Mouse (Mus musculus): ENCODE results near the gene Selenoo. TPM values are rescaled to one million over a fixed set of nuclear protein-coding genes. Genes with fewer than 3 reads are reported as not detected.

The Selenoo gene
- polyA plus RNA-seq, 1 experiment from 2014 or later: 12.4 TPM

GRCm38 (mm10) chr15:89063001-89063400 lies 25.9 kb upstream of the Selenoo start:
- no peak overlapping the region for H3K27ac ChIP-seq (ENCODE audit: poor library complexity, severe bottlenecking)
- H3K4me2 ChIP-seq: no peak overlapping the region
- H3K9me3 ChIP-seq (replicated peaks): no peaks in the 10 kb centered on the region
- ATAC-seq (ENCODE audit: insufficient number of reproducible peaks, low FRiP score): no peak
- H3K4me1 ChIP-seq (replicated peaks): peaks cover 19% of the 10 kb centered on the region
- WGBS: 65% methylated on average over 7 of the region's 7 CpGs
- no peak overlapping the region for H3K9ac ChIP-seq
- H3K27me3 ChIP-seq (replicated peaks): peaks cover 79% of the 10 kb centered on the region
- no peaks in the 10 kb centered on the region for H3K36me3 ChIP-seq
- no peak overlapping the region for H3K4me3 ChIP-seq

GRCm38 (mm10) chr15:89063536-89063935 lies 25.3 kb upstream of the Selenoo start:
- Histone ChIP-seq H3K4me3 (no peak overlapping the region), H3K4me1 (replicated peaks) (peaks cover 21% of the 10 kb centered on the region), H3K4me2 (no peak overlapping the region), H3K9me3 (replicated peaks) (no peaks in the 10 kb centered on the region), H3K27me3 (replicated peaks) (peaks cover 79% of the 10 kb centered on the region), H3K36me3 (no peaks in the 10 kb centered on the region), H3K27ac (ENCODE audit: poor library complexity, severe bottlenecking) (no peak overlapping the region), H3K9ac (no peak overlapping the region)
- no peak for ATAC-seq (ENCODE audit: insufficient number of reproducible peaks, low FRiP score)
- WGBS: 68% methylated on average over 6 of the region's 6 CpGs

GRCm38 (mm10) chr15:89064891-89065290 lies 24.0 kb upstream of the Selenoo start:
- 82% methylated on average over 5 of the region's 5 CpGs for WGBS
- no peaks in the 10 kb centered on the region for H3K9me3 ChIP-seq (replicated peaks)
- no peak overlapping the region for H3K4me2 ChIP-seq
- H3K9ac ChIP-seq: no peak overlapping the region
- no peak for ATAC-seq (ENCODE audit: insufficient number of reproducible peaks, low FRiP score)
- peaks cover 89% of the 10 kb centered on the region for H3K27me3 ChIP-seq (replicated peaks)
- no peak overlapping the region for H3K4me3 ChIP-seq
- peaks cover 17% of the 10 kb centered on the region for H3K4me1 ChIP-seq (replicated peaks)
- H3K27ac ChIP-seq (ENCODE audit: poor library complexity, severe bottlenecking): no peak overlapping the region
- no peaks in the 10 kb centered on the region for H3K36me3 ChIP-seq

GRCm38 (mm10) chr15:89067609-89068008 lies 21.3 kb upstream of the Selenoo start:
- no peak for ATAC-seq (ENCODE audit: insufficient number of reproducible peaks, low FRiP score)
- Histone ChIP-seq H3K4me2 (peak overlapping the region; percentile 64), H3K4me1 (replicated peaks) (peaks cover 16% of the 10 kb centered on the region), H3K36me3 (no peaks in the 10 kb centered on the region), H3K27ac (ENCODE audit: poor library complexity, severe bottlenecking) (no peak overlapping the region), H3K27me3 (replicated peaks) (peaks cover 73% of the 10 kb centered on the region), H3K9me3 (replicated peaks) (no peaks in the 10 kb centered on the region), H3K9ac (0 out of 2 replicates have a peak overlapping the region, but pooled peaks have one; percentile 6), H3K4me3 (peak overlapping the region; percentile 33)
- WGBS: 22% methylated on average over 35 of the region's 35 CpGs

DNA sequence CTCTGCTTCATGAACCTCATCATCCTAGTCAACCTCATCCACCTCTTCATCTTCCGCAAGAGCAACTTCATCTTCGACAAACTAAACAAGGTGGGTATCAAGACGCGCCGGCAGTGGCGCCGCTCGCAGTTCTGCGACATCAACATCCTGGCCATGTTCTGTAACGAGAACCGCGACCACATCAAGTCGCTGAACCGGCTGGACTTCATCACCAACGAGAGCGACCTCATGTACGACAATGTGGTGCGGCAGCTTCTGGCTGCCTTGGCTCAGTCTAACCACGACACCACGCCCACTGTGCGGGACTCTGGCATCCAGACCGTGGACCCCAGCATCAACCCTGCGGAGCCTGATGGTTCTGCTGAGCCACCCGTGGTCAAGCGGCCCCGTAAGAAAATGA lies 20.7 kb upstream of the Selenoo start:
- Histone ChIP-seq H3K9ac (no peak overlapping the region), H3K9me3 (replicated peaks) (no peaks in the 10 kb centered on the region), H3K27me3 (replicated peaks) (peaks cover 67% of the 10 kb centered on the region), H3K4me3 (peak overlapping the region; percentile 33; the same call in 1 of the 2 replicates), H3K4me1 (replicated peaks) (peaks cover 22% of the 10 kb centered on the region), H3K4me2 (peak overlapping the region; percentile 64; the same call in 1 of the 2 replicates), H3K36me3 (no peaks in the 10 kb centered on the region), H3K27ac (ENCODE audit: poor library complexity, severe bottlenecking) (no peak overlapping the region)
- no peak for ATAC-seq (ENCODE audit: insufficient number of reproducible peaks, low FRiP score)
- WGBS: 30% methylated on average over 26 of the region's 26 CpGs

DNA sequence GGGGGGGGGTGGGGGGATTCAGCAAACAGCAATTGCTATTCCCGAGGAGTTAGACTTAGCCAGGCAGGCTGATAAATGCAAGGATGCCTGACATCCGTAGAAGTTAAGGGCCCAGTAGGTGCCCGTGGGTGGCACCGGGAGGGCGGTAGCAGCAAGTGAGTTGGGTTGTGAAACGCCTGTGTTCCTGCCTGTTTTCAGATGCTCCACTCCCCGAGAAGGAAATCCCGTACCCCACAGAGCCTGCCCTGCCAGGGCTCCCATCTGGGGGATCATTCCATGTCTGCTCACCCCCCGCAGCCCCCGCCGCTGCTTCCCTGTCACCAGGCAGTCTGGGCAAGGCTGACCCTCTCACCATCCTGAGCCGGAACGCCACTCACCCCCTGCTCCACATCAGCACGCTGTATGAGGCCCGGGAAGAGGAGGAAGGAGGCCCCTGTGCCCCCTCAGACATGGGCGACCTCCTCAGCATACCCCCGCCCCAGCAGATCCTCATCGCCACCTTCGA lies 19.5 kb upstream of the Selenoo start:
- H3K4me1 ChIP-seq (replicated peaks): peaks cover 32% of the 10 kb centered on the region
- no peak overlapping the region for H3K4me2 ChIP-seq
- H3K27ac ChIP-seq (ENCODE audit: poor library complexity, severe bottlenecking): no peak overlapping the region
- 76% methylated on average over 19 of the region's 19 CpGs for WGBS
- no peak for ATAC-seq (ENCODE audit: insufficient number of reproducible peaks, low FRiP score)
- peaks cover 56% of the 10 kb centered on the region for H3K27me3 ChIP-seq (replicated peaks)
- H3K36me3 ChIP-seq: no peaks in the 10 kb centered on the region
- H3K9ac ChIP-seq: peak overlapping the region; percentile 16; the same call in 1 of the 2 replicates
- H3K4me3 ChIP-seq: no peak overlapping the region
- H3K9me3 ChIP-seq (replicated peaks): no peaks in the 10 kb centered on the region

DNA sequence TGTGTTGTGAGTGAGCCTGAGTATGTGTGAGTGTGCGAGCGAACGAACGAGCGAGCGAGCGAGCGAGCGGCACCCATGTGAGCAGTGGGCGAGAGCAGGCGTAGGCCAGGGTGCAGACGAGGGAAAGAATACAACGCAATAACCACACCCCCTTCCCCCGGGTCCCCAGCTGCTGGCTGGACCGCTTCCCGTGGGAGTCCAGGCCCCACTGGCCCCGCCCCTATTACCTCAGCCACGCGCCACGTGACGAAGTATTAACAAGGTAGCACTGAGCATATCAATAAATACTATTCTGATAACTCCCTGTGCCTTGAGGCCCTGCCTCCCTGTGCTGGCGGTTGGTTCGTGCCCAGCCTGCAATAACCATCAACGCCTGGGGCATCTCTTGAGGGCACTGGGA lies 18.3 kb upstream of the Selenoo start:
- peaks cover 41% of the 10 kb centered on the region for H3K4me1 ChIP-seq (replicated peaks)
- no peak overlapping the region for H3K4me3 ChIP-seq
- no peak overlapping the region for H3K27ac ChIP-seq (ENCODE audit: poor library complexity, severe bottlenecking)
- H3K9ac ChIP-seq: no peak overlapping the region
- no peaks in the 10 kb centered on the region for H3K36me3 ChIP-seq
- peaks cover 48% of the 10 kb centered on the region for H3K27me3 ChIP-seq (replicated peaks)
- 73% methylated on average over 24 of the region's 24 CpGs for WGBS
- H3K4me2 ChIP-seq: no peak overlapping the region
- no peaks in the 10 kb centered on the region for H3K9me3 ChIP-seq (replicated peaks)
- ATAC-seq (ENCODE audit: insufficient number of reproducible peaks, low FRiP score): no peak

DNA sequence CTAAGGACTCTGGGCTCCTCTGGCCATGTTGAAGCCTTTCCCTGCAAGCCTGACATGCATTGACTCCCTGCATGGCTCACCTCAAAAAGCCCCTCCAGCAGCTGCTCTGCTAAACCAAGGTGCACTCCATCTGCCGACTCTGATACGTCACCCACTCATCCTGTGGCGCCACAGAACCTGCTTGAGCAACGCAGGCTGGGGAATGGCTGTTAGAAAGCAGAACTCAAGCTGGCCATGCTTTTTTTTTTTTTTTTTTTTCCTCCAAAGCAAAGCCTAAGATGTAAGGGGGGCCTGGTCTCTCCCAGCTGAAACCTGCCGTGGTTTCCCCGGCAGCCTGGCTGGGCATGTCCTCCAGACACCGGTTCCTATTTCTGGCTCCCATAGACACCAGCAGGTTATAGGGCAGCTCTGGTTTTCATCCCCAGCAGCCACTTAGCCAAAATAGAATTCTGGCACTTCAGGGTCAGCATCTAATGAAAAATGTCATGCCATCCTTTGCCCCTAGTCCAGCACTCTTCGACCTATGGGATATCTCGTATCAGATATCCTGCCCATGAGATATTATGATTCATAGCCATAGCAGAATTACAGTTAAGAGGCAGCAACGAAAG lies 14.8 kb upstream of the Selenoo start:
- H3K4me1 ChIP-seq (replicated peaks): peaks cover 54% of the 10 kb centered on the region
- H3K36me3 ChIP-seq: no peaks in the 10 kb centered on the region
- ATAC-seq (ENCODE audit: insufficient number of reproducible peaks, low FRiP score): no peak
- H3K4me3 ChIP-seq: no peak overlapping the region
- peaks cover 14% of the 10 kb centered on the region for H3K27me3 ChIP-seq (replicated peaks)
- H3K27ac ChIP-seq (ENCODE audit: poor library complexity, severe bottlenecking): peak overlapping the region; percentile 93
- peak overlapping the region; percentile 37; the same call in 1 of the 2 replicates for H3K9ac ChIP-seq
- no peaks in the 10 kb centered on the region for H3K9me3 ChIP-seq (replicated peaks)
- H3K4me2 ChIP-seq: peak overlapping the region; percentile 86
- 39% methylated on average over 10 of the region's 10 CpGs for WGBS

DNA sequence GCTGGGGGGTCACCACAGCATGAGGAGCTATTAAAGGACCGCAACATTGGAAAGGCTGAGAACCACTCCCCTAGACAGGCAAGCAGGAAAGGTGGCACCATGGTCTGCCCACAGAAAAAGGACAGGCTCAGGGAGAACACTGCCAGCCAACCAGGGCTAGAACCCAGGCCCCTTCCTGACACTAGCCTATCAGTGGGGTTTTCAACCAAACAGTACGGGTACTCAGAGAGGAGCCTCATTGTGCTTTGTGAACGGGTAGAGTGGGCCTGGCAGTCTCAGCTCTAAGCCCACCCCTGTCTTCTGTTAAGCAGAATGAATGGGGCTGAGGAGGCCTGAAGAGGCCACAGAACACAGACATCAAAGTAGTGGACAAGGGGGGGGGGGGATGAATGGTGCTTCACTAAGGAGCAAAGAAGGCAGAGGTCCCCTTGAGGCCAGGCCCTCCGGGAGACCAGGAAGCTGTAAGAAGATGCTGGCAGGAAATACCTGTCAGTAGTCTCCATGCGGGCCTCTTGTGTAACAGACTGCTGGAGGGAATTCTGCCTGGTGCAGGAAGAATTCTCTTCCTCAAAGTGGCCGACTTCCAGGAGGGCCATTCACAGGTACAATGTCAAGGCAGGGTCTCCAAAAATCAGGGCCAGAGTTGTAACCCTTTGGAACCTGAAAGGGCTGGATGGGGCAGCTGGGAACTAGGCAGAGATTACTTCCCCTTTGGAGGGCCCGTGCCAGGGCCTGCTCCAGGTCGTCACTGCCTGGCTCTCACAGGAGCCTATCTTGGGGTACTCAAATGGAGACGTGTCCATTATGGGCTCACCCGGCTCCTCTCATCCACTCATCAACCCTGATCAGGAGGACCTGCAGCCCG lies 14.0 kb upstream of the Selenoo start, which contains the start of gene Trabd:
Trabd (plus strand) TSS at position 512 of the 865 bp plus-strand sequence.
- Histone ChIP-seq H3K4me1 (replicated peaks) (peaks cover 54% of the 10 kb centered on the region), H3K9me3 (replicated peaks) (no peaks in the 10 kb centered on the region), H3K4me2 (peak within 1 kb of the TSS; percentile 86), H3K9ac (peak within 1 kb of the TSS; percentile 92), H3K4me3 (peak within 1 kb of the TSS; percentile 87), H3K27ac (ENCODE audit: poor library complexity, severe bottlenecking) (peak within 1 kb of the TSS; percentile 93), H3K27me3 (replicated peaks) (peaks cover 6% of the 10 kb centered on the region), H3K36me3 (peaks cover 6% of the 10 kb centered on the region)
- WGBS: 17% methylated on average over 11 of the region's 11 CpGs
- ATAC-seq (ENCODE audit: insufficient number of reproducible peaks, low FRiP score): 0 out of 2 replicates have a peak, but pooled peaks have one; percentile 0

- Histone ChIP-seq H3K9me3 (replicated peaks) (no peaks in the 10 kb centered on the region), H3K27ac (ENCODE audit: poor library complexity, severe bottlenecking) (peak overlapping the region; percentile 93), H3K4me2 (peak overlapping the region; percentile 86), H3K36me3 (peaks cover 9% of the 10 kb centered on the region), H3K4me3 (peak overlapping the region; percentile 87), H3K9ac (peak overlapping the region; percentile 92), H3K4me1 (replicated peaks) (peaks cover 58% of the 10 kb centered on the region), H3K27me3 (replicated peaks) (no peaks in the 10 kb centered on the region)
- under 1% methylated on average over 45 of the region's 59 CpGs for WGBS
- ATAC-seq (ENCODE audit: insufficient number of reproducible peaks, low FRiP score): peak; percentile 93
These were observed 13.3 kb upstream of the Selenoo start for GRCm38 (mm10) chr15:89075478-89076147.
